In the genomic region with DNA sequence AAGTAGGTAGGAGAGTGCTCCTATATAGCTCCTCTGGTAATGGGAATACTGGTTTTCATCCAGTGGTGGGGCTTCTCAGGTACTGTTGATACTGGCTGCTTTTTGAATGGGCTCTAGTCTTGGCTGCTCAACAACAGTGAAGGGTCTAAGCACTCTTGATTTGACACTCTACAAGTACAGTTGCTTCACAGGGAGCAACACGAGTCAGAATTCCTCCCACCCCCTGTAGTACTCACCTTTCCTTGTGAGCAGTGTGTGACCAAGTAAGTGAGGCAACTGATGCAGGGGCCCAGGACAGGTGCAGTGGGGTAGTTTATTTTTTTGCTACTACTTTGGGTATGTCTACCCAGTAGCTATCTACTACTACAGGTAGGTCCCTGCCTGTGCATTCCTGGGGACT, we compare ENCODE assay signal across 26 mouse cellular contexts.
DNase-seq lines count a peak whose midpoint lies in the region; ATAC-seq lines count a peak whose summit lies in the region.
"Had no signal": no experiment of that assay in that cellular context is flagged by ENCODE, and none has a peak within 500 bp of the region (broad histone marks: within the 10 kb centered on the region; RNA-seq: fewer than 3 reads in every experiment).

No protein-coding gene starts in this region.

- H3K27ac ChIP-seq in hindbrain, embryonic 14.5 days: no peak overlapping the region
- no peak overlapping the region for H3K27ac ChIP-seq in hindbrain, embryonic 11.5 days (ENCODE audit: low read depth, low read length)
- H3K27ac ChIP-seq in midbrain, embryonic 11.5 days (ENCODE audit: low read depth, low read length): no peak overlapping the region
- no peak overlapping the region for H3K27ac ChIP-seq in midbrain, embryonic 10.5 days (replicated peaks)
- H3K27ac ChIP-seq in neural tube, embryonic 11.5 days (ENCODE audit: low read depth, low read length): no peak overlapping the region
- H3K27ac ChIP-seq in neural tube, embryonic 15.5 days (replicated peaks): no peak overlapping the region
- H3K27ac ChIP-seq: embryonic facial prominence, embryonic 12.5 days; embryonic facial prominence, embryonic 15.5 days; forebrain, embryonic 12.5 days; heart, embryonic 15.5 days; hindbrain, embryonic 12.5 days; hindbrain, postnatal 0 days had no signal

- no peak overlapping the region for H3K4me3 ChIP-seq in hindbrain, embryonic 14.5 days (replicated peaks; ENCODE audit: low read length)
- no peak overlapping the region for H3K4me3 ChIP-seq in hindbrain, embryonic 11.5 days (ENCODE audit: low read depth, low read length)
- H3K4me3 ChIP-seq in midbrain, embryonic 11.5 days (ENCODE audit: low read depth, low read length): no peak overlapping the region
- no peak overlapping the region for H3K4me3 ChIP-seq in midbrain, embryonic 10.5 days
- no peak overlapping the region for H3K4me3 ChIP-seq in neural tube, embryonic 11.5 days (ENCODE audit: low read depth, low read length)
- no peak overlapping the region for H3K4me3 ChIP-seq in neural tube, embryonic 15.5 days (replicated peaks)
- H3K4me3 ChIP-seq: embryonic facial prominence, embryonic 12.5 days; embryonic facial prominence, embryonic 15.5 days; forebrain, embryonic 12.5 days; heart, embryonic 12.5 days; heart, embryonic 15.5 days; hindbrain, embryonic 12.5 days had no signal

- no peak overlapping the region for H3K4me2 ChIP-seq in hindbrain, embryonic 14.5 days (replicated peaks)
- H3K4me2 ChIP-seq in hindbrain, embryonic 11.5 days (replicated peaks; ENCODE audit: low read depth, low read length): no peak overlapping the region
- H3K4me2 ChIP-seq in midbrain, embryonic 11.5 days: no peak overlapping the region
- H3K4me2 ChIP-seq in neural tube, embryonic 11.5 days (ENCODE audit: low read depth): no peak overlapping the region
- H3K4me2 ChIP-seq in neural tube, embryonic 15.5 days: no peak overlapping the region
- H3K4me2 ChIP-seq: embryonic facial prominence, embryonic 12.5 days; embryonic facial prominence, embryonic 15.5 days; forebrain, embryonic 12.5 days; heart, embryonic 12.5 days; heart, embryonic 15.5 days; hindbrain, embryonic 12.5 days had no signal

- peaks cover 8% of the 10 kb centered on the region for H3K36me3 ChIP-seq in hindbrain, embryonic 14.5 days (replicated peaks; ENCODE audit: control insufficient read depth, insufficient read depth)
- no peaks in the 10 kb centered on the region for H3K36me3 ChIP-seq in hindbrain, embryonic 11.5 days (ENCODE audit: control insufficient read depth, insufficient read depth, low read length)
- H3K36me3 ChIP-seq in midbrain, embryonic 11.5 days (ENCODE audit: control insufficient read depth, insufficient read depth, low read length): no peaks in the 10 kb centered on the region
- peaks cover 13% of the 10 kb centered on the region for H3K36me3 ChIP-seq in midbrain, embryonic 10.5 days
- H3K36me3 ChIP-seq in neural tube, embryonic 11.5 days (ENCODE audit: control insufficient read depth, insufficient read depth, low read length): peaks cover 2% of the 10 kb centered on the region; the same call in 1 of the 2 replicates
- H3K36me3 ChIP-seq in neural tube, embryonic 15.5 days: no peaks in the 10 kb centered on the region
- H3K36me3 ChIP-seq: heart, embryonic 15.5 days had no signal

- intact Hi-C loops in left cerebral cortex, postnatal 10 days (cut with DNase I): no loop called here

- no peaks in the 10 kb centered on the region for H3K27me3 ChIP-seq in hindbrain, embryonic 14.5 days (ENCODE audit: control insufficient read depth, insufficient read depth, low read length)
- no peaks in the 10 kb centered on the region for H3K27me3 ChIP-seq in hindbrain, embryonic 11.5 days (ENCODE audit: control insufficient read depth, insufficient read depth, low read length)
- no peaks in the 10 kb centered on the region for H3K27me3 ChIP-seq in midbrain, embryonic 11.5 days (ENCODE audit: control insufficient read depth, insufficient read depth, low read length)
- no peaks in the 10 kb centered on the region for H3K27me3 ChIP-seq in midbrain, embryonic 10.5 days (ENCODE audit: low read depth, poor library complexity, severe bottlenecking)
- H3K27me3 ChIP-seq in neural tube, embryonic 11.5 days (ENCODE audit: control insufficient read depth, insufficient read depth, low read length): no peaks in the 10 kb centered on the region
- no peaks in the 10 kb centered on the region for H3K27me3 ChIP-seq in neural tube, embryonic 15.5 days (replicated peaks)
- H3K27me3 ChIP-seq: embryonic facial prominence, embryonic 12.5 days; embryonic facial prominence, embryonic 15.5 days; forebrain, embryonic 12.5 days; heart, embryonic 12.5 days; heart, embryonic 15.5 days; hindbrain, embryonic 12.5 days had no signal

- WGBS in hindbrain, embryonic 14.5 days: 81% methylated on average over 1 of the region's 1 CpGs
- whole genome bisulfite sequencing in hindbrain, embryonic 11.5 days: 76% methylated on average over 1 of the region's 1 CpGs
- 76% methylated on average over 1 of the region's 1 CpGs for WGBS in midbrain, embryonic 11.5 days
- 92% methylated on average over 1 of the region's 1 CpGs for WGBS in midbrain, embryonic 10.5 days
- 93% methylated on average over 1 of the region's 1 CpGs for WGBS in neural tube, embryonic 11.5 days
- 85% methylated on average over 1 of the region's 1 CpGs for WGBS in neural tube, embryonic 15.5 days

- no peak for DNase-seq in hindbrain, embryonic 14.5 days (ENCODE audit: low spot score)
- DNase-seq in hindbrain, embryonic 11.5 days (ENCODE audit: low spot score): no peak
- no peak for DNase-seq in midbrain, embryonic 11.5 days (ENCODE audit: low spot score, missing footprints)
- DNase-seq in midbrain, embryonic 10.5 days (ENCODE audit: low spot score): no peak
- no peak for DNase-seq in neural tube, embryonic 11.5 days (ENCODE audit: low spot score)
- no peak for DNase-seq in left cerebral cortex, postnatal 10 days (ENCODE audit: extremely low spot score in 1 of 2, low spot score in 2 of 2)
- DNase-seq: adrenal gland, adult 2 months; adrenal gland, postnatal 14 days; cerebellum, adult 11 months; cerebellum, adult 2 months; cerebellum, adult 9-11 months; cerebellum, postnatal 25 days; gastrocnemius, postnatal 25 days; heart, adult 18-20 months; heart, postnatal 10 days; heart, postnatal 36 days had no signal

- ATAC-seq in hindbrain, embryonic 14.5 days (ENCODE audit: low FRiP score): peak; percentile 17; the same call in 1 of the 2 replicates
- ATAC-seq in hindbrain, embryonic 11.5 days (ENCODE audit: low FRiP score): no peak
- peak; percentile 35; the same call in 1 of the 2 replicates for ATAC-seq in midbrain, embryonic 11.5 days (ENCODE audit: low FRiP score)
- 0 out of 2 replicates have a peak, but pooled peaks have one; percentile 31 for ATAC-seq in neural tube, embryonic 11.5 days (ENCODE audit: insufficient read depth, low FRiP score, low TSS enrichment)
- ATAC-seq in neural tube, embryonic 15.5 days (ENCODE audit: low FRiP score): no peak
- ATAC-seq: CD4-positive, CD25-positive, alpha-beta regulatory T cell, adult 4 months; inflammation-experienced regulatory T-cells, adult 6 months had no signal

- no peaks in the 10 kb centered on the region for H3K9me3 ChIP-seq in hindbrain, embryonic 14.5 days (ENCODE audit: control insufficient read depth, low read length)
- no peaks in the 10 kb centered on the region for H3K9me3 ChIP-seq in hindbrain, embryonic 11.5 days (ENCODE audit: control insufficient read depth, low read length)
- no peaks in the 10 kb centered on the region for H3K9me3 ChIP-seq in midbrain, embryonic 11.5 days (ENCODE audit: control insufficient read depth, low read length)
- H3K9me3 ChIP-seq in midbrain, embryonic 10.5 days (replicated peaks): no peaks in the 10 kb centered on the region
- H3K9me3 ChIP-seq in neural tube, embryonic 11.5 days (ENCODE audit: control insufficient read depth, low read length): no peaks in the 10 kb centered on the region
- no peaks in the 10 kb centered on the region for H3K9me3 ChIP-seq in neural tube, embryonic 15.5 days (replicated peaks)
- H3K9me3 ChIP-seq: embryonic facial prominence, embryonic 12.5 days; embryonic facial prominence, embryonic 15.5 days; forebrain, embryonic 12.5 days; heart, embryonic 12.5 days; heart, embryonic 15.5 days; hindbrain, embryonic 12.5 days had no signal

- H3K4me1 ChIP-seq in hindbrain, embryonic 14.5 days (replicated peaks; ENCODE audit: control insufficient read depth, insufficient read depth, low read length): no peaks in the 10 kb centered on the region
- H3K4me1 ChIP-seq in hindbrain, embryonic 11.5 days (replicated peaks; ENCODE audit: control insufficient read depth, insufficient read depth, low read length): no peaks in the 10 kb centered on the region
- no peaks in the 10 kb centered on the region for H3K4me1 ChIP-seq in midbrain, embryonic 11.5 days (ENCODE audit: control insufficient read depth, insufficient read depth, low read length)
- H3K4me1 ChIP-seq in midbrain, embryonic 10.5 days: no peaks in the 10 kb centered on the region
- H3K4me1 ChIP-seq in neural tube, embryonic 11.5 days (ENCODE audit: control insufficient read depth, insufficient read depth, low read length): no peaks in the 10 kb centered on the region
- H3K4me1 ChIP-seq in neural tube, embryonic 15.5 days: no peaks in the 10 kb centered on the region
- H3K4me1 ChIP-seq: embryonic facial prominence, embryonic 12.5 days; embryonic facial prominence, embryonic 15.5 days; forebrain, embryonic 12.5 days; heart, embryonic 12.5 days; heart, embryonic 15.5 days; hindbrain, embryonic 12.5 days had no signal

- no peak overlapping the region for H3K9ac ChIP-seq in hindbrain, embryonic 14.5 days
- H3K9ac ChIP-seq in hindbrain, embryonic 11.5 days (ENCODE audit: low read depth, low read length): no peak overlapping the region
- no peak overlapping the region for H3K9ac ChIP-seq in midbrain, embryonic 11.5 days (ENCODE audit: low read length)
- no peak overlapping the region for H3K9ac ChIP-seq in neural tube, embryonic 11.5 days (ENCODE audit: low read length)
- H3K9ac ChIP-seq in neural tube, embryonic 15.5 days (replicated peaks): no peak overlapping the region
- H3K9ac ChIP-seq: embryonic facial prominence, embryonic 12.5 days; embryonic facial prominence, embryonic 15.5 days; forebrain, embryonic 12.5 days; heart, embryonic 12.5 days; heart, embryonic 15.5 days; hindbrain, embryonic 12.5 days had no signal

Comparison
In these comparisons a context has a peak if more than half of its experiments do, and no peak if none do; other contexts are left out.
1. ATAC-seq: peak in hindbrain, embryonic 14.5 days (single experiment), midbrain, embryonic 11.5 days (single experiment) and neural tube, embryonic 11.5 days (single experiment); none in hindbrain, embryonic 11.5 days (single experiment) and neural tube, embryonic 15.5 days (single experiment).